Mouse (Mus musculus) liver, adult 2 months (tissue): ENCODE data around the gene Sbpl.

Experiments used
- CTCF ChIP-seq: fragments of 200-500 bp; IDR thresholded peaks from 2 replicates; pipeline ENCODE4 v1.5.1; 2011; ENCODE audit warnings: low read depth, low read length, control low read depth
- POLR2A ChIP-seq: fragments of 200-500 bp; IDR thresholded peaks from 2 replicates; pipeline ENCODE4 v1.6.1; 2011; ENCODE audit warnings: low read length, control low read depth; ENCODE audit not compliant: insufficient read depth; ENCODE audit errors: extremely low read depth

GRCm38 (mm10) chr17:23941372-23941771 is 13.7 kb downstream of the Sbpl start, which contains the start of gene Sbp:
- TF ChIP-seq CTCF (no peak), POLR2A (no peak)
